Mouse (Mus musculus) frontal cortex, postnatal 36 days (tissue): ENCODE results near the gene Tpsg1.

Source experiments
- DNase-seq, 2 experiments: peaks; one replicate each; pipeline ENCODE4 v3.0.0; 2022; ENCODE audit warnings: low spot score in 2 of 2

Tpsg1 gene

GRCm38 (mm10) chr17:25368973-25369372, at the start of gene Tpsg1:
Gene Tpsg1 (plus strand): TSS chr17:25369273.
- DNase-seq = no peak

DNA sequence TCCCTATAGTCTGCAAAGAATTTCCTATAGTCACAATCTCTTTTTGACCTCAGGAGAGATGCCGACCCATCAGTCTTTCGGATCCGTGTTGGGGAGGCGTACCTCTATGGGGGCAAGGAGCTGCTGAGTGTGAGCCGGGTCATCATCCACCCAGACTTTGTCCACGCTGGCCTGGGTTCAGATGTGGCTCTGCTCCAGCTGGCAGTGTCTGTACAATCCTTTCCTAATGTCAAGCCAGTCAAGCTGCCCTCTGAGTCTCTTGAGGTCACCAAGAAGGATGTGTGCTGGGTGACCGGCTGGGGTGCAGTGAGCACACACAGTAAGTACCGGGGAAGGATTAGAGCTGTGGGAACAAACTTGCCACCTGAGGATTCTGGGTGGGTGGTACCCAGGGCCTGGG, 48.3 kb upstream of the Tpsg1 start:
- DNase-seq = no peak

- no peak for DNase-seq
These were observed 46.1 kb upstream of the Tpsg1 start for GRCm38 (mm10) chr17:25322930-25323329.

DNA sequence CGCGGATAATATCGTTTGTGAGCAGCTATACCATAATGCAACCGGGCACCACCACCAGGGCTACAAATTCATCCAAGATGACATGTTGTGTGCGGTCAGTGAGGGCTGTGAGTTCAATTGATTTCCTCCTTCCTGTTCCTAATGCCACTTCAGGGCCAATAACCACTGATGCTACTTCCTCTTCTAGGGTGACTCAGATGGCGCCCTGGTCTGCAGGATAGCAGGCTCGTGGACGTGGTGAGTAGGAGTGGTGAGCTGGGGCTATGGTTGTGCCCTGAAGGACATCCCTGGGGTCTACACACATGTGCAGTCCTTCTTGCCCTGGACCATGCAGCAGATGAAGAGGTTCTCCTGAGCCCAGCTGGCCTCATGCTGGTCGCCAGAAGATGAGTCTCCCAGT, 36.8 kb upstream of the Tpsg1 start:
- no peak for DNase-seq

- DNase-seq = peak; percentile 49 to 64
These were observed 35.1 kb upstream of the Tpsg1 start for GRCm38 (mm10) chr17:25333943-25334342.

- DNase-seq = no peak
These were observed 30.9 kb upstream of the Tpsg1 start for GRCm38 (mm10) chr17:25338218-25338617.

GRCm38 (mm10) chr17:25340003-25340402, 29.1 kb upstream of the Tpsg1 start:
- no peak for DNase-seq

- DNase-seq = no peak
These were observed 27.6 kb upstream of the Tpsg1 start for GRCm38 (mm10) chr17:25341490-25341889.

DNA sequence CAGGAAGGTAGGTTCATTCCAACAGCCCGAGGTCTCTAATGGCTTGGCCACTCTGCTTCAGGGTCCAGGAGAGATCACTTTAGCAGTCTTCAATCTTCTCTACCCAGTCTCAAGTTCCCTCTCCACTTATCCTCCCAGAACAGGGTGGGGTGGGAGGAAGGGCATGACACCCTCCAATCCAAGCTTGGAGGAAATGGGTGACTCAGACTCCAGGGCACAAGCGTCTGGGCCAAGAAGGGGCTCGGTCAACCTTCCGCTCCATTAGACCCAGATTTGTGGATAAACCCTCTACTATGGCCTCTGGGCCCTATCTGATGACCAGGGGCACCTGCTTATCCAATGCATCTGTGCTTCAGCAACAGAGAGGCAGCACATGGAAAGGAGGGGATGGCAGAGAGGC, 23.6 kb upstream of the Tpsg1 start, which contains the start of gene Tpsab1:
Gene Tpsab1, minus strand, starts transcription at position 101 of the 400 bp plus-strand sequence.
- no peak for DNase-seq

DNA sequence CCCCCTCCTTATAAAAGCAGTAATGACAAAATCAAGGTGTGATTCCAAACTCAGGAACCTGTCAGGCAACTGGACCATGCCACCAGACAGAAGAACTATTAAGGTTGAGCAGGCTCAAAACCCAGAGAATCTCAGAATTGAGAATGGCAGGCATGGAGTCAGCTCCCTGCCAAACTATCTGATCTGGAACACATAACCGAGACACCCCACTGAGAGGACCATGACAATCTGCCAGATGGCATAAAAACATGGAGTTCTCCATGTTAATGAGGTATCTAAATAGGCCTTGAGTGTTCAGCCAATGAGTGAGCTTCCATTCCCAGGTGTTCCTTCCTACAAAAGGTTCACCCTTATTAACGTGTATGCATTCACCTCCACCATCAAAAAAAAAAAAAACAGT, 7.8 kb upstream of the Tpsg1 start:
- no peak for DNase-seq

GRCm38 (mm10) chr17:25363726-25364125, 5.3 kb upstream of the Tpsg1 start:
- DNase-seq = peak; percentile 52 to 54

DNA sequence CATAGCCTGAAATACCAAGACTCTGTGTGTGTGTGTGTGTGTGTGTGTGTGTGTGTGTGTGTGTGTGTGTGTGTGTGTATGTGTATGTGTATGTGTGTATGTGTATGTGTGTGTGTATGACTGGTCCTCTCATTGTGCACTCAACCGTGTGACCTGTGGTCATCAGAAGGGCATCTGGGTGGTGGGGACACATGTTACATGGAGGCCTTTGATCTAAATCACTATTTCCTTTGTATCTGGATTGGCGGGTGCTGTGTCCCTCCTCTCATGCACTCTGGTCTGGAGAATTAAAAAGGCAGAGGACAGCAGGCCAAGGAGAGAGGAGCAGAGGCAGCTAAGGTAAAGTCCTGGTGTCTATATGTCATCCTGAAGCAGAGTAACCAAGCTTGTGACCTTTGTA, 3.1 kb upstream of the Tpsg1 start, which contains the start of gene Tpsb2:
Gene Tpsb2, plus strand, starts transcription at position 301 of the 400 bp plus-strand sequence.
- DNase-seq = no peak

DNA sequence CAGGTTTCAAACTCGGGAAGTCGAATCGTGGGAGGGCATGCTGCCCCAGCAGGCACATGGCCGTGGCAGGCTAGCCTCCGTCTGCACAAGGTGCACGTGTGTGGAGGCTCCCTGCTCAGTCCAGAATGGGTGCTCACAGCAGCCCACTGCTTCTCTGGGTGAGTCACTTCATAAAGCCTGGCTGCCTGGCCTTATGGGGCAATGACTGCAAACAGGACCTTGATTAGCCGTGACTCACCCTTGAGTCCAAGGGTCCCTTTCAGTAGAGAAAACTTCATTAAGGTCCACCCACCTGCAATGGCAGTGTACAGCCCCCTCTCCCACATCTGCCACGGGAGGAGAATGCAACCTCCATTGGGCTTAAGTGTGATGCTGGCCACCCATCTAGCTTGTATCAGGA, 3.4 kb downstream of the Tpsg1 start:
- no peak for DNase-seq

GRCm38 (mm10) chr17:25374011-25374410, 4.9 kb downstream of the Tpsg1 start:
- DNase-seq = peak; percentile 24 to 27

- no peak for DNase-seq
These were observed 25.5 kb downstream of the Tpsg1 start for GRCm38 (mm10) chr17:25394526-25394925.

GRCm38 (mm10) chr17:25397804-25398519, 28.9 kb downstream of the Tpsg1 start:
- DNase-seq = peak; percentile 77 to 81

GRCm38 (mm10) chr17:25398520-25398838, 29.4 kb downstream of the Tpsg1 start:
- no peak for DNase-seq

GRCm38 (mm10) chr17:25400443-25400842, 31.4 kb downstream of the Tpsg1 start:
- DNase-seq = no peak

GRCm38 (mm10) chr17:25401491-25401890, 32.4 kb downstream of the Tpsg1 start:
- no peak for DNase-seq

DNA sequence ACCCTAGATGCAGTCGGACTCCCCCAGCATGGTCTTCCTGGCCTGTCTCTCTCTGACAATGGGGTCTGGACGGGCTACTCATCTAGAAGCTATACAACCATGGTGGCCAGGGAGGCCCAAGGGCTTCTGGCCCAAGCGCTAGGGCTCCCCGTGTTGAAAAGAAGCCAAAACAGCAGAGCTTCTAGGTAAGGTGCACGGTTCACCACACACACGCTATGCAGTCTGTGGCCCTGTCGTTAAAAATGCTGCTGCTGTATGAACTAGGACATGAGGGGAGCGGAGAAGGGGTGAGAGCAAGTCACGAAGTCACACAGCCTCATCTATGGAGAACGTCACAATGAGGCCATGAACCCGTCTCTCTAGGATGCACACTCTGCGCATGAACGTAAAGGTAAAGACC, 33.2 kb downstream of the Tpsg1 start:
- no peak for DNase-seq

DNA sequence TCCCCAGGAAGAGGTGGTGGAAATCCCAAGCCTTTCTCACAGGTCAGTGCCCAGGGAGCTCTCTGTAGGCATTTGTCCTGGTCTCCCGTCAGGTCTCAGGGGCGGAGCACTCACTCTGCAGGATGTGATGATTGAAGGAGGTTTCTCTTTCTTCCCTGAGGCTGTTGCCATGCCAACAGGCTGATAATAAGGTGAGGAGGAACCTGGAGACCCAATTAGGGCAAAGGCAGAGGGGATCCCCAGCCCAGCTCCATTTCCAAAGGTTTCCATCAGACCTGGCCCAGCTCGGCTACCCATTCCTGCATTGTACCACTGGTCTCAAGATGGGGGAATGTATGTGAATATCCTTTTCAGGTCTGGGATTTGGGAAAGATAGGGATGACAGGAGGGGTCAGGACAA, 35.1 kb downstream of the Tpsg1 start:
- DNase-seq = no peak

DNA sequence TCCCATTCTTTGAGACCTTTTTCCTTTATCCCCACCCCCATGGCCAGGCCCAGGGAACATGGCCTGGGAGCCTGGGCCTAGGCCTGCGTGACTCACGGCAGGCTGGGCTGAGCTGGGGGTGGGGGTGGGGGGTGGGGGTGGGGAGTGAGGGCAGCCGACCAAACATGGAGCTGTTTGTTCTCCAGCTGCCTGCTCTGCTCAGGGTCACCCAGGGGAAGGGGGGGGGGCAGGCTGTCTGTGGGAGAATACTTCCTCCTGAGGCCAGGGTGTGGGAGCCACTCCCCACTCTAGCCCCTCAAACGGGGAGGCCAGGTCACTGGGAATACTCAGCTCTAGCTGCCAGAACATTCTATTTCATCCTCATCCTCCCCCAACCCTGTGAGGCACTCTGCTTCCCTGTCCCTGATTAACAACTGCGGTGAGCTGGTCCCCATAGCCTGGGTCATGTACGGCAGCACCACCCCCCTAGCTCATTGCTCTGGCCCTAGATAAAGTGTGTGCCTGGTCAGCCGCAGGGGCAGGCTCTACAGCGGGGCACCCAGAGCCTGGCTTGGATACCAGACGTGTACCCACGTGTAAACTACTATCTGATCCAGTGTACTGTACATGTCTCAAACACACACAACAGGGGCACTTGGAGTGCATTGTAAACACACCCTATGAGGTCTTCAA, 36.3 kb downstream of the Tpsg1 start:
- DNase-seq = no peak

- peak; percentile 56 to 59 for DNase-seq
These were observed 37.0 kb downstream of the Tpsg1 start for GRCm38 (mm10) chr17:25406011-25406441.
